Mouse (Mus musculus): ENCODE measurements around the gene Pnmt.

Gene Pnmt

DNA sequence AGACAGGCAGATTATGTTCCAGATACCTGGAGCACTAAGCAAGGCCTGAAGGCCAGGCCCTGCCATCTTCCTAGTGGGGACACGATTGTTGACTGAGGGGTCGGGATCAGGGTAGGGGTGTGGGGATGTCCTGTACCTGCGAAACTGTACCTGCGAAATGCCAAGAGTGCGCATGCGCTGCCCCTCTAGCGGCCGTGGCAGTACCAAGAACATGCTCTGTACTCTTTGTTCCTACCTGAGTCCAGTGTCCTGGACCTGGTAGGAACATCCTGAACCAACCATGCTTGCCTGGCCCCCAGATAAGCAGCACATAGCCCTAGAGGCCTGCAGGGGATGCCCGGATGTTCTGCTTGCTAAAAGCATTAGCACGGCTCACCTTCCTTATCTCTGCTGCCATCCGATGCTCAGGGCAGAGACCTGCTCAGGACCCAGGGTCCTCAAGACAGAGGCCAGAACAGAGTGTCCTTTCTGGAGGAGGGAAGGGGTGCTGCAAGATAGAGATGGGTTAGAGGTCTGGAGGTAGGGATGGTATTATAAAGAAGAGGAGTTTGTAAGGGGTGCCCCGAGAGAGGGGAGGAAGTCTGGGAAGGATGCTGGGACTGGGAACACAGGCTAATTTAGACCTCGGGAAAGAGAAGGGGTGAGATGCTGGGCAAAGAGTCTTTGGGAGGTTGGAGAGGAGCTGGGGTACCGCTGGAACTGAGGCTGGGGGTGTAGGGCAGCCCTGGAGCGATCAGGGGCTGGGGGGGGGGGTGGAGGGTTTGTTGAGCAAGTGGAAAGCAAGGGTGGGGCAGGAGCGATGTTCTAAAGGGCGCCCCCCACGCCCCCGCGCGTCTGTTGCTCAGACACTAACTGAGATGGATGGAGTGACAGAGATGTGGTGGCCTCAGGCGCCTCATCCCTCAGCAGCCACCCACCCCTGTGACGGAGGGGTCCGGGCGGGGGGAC lies at the start of gene Pnmt:
Gene Pnmt, plus strand, starts transcription at position 813 of the 948 bp plus-strand sequence.
- no peak for DNase-seq (ENCODE audit: low read depth, low spot score)

DNA sequence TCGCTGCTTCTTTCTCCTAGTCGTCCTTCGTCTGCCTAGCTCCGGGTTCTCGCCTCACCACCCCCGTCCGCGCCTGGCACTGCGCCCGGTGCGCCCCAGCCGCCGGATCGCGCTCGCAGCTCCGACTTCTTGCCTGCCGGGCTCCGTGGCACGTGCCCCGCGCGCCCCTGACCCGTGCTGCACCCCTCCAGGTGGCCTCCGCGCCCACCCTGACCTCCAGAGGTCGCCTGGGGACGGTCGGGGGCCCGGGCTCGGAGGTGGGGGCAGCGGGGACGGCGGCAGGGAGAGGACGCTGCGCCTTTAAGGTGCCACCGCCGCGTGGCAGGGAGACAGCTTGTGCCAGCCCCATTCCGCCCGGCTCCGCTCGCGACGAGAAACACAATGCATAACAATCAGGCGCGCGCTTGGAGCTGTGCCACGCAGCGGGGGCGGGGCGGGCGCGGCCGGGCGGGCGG lies 47.7 kb upstream of the Pnmt start:
- no peak for DNase-seq (ENCODE audit: low read depth, low spot score)

DNA sequence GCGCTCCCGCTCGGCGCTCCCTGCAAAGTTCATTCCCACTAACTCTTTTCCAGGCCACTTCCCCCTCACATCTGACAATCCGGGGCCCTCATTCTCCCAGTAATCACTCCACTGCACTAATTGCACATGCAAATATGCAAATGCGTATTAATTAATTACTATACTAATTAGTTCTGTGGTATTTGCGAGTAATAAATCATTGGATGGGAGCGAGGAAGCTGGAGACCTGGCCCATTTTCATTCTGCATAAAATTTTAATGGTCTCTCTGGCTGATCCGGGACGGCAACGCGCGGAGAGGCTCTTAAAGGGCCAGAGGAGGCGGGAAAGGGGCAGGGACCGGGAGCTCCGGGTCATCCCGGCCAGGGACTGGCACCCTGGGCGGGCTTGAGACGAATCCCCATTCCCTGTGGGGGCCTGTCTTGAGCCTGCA lies 47.2 kb upstream of the Pnmt start:
- no peak for DNase-seq (ENCODE audit: low read depth, low spot score)

DNA sequence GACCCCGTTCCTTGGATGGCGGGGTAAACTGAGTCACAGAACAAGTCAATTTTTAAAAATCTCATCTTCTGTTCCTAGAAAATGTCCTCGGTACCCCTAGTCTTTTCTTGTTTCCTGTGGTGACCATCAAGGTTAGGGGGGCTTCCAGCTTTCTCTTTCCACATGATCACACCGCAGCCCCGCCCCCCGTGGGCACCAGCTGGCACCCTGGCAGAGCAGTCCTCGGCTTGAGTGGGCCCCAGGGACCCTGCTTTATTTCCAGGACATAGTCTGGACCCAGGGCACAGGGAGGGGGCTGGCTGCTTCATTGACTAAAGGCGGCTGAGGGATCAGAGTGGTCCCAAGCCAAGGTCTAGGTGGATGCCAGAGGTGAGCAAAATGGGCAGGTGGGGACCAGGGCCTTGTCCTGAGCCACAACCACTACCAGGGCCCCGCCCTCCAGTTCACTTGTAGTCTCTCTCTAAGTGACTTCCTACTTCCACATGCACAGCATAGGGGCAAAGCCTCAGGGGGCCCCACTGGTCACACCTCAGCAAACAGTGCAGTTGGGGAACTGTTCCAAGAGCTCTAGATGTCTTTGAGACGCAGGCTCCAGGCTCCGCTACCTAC lies 46.5 kb upstream of the Pnmt start:
- no peak for DNase-seq (ENCODE audit: low read depth, low spot score)

DNA sequence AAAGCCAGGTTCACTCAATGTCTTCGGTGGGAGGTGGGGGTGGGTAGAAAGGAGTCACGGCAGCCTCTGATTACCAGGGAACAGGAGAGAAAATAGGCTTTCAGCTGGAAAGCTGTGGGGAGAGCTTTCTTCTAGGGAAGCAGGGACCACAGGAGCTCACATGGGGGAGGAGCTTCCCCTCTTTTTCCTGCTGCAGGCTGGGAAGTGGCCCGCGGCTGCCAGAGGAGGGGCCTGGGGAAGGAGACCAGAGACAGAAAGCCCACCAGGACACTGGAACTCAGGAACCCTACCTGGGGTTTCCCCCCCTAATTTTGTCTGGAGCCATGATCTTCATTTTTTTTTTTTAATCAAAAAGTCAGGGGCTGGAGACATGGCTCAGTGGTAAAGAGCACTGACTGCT lies 45.7 kb upstream of the Pnmt start:
- DNase-seq (ENCODE audit: low read depth, low spot score) = no peak

DNA sequence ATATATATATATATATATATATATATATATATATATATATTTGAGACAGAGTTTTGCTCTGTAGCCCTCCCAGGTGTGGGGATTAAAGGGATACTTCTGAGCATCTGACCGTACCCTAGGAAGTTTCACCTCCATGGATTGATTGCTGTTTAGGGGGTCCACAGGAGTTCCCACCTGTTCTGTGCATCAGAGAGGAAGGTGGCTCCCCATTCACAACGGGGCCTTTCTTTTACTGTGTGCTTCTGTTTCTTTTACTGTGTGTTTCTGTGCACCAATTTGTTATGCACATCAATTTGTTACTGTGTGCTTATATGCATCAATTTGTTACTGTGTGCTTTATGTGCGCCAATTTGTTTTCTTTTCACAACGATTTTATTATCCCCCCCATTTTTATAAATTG lies 45.1 kb upstream of the Pnmt start:
- no peak for DNase-seq (ENCODE audit: low read depth, low spot score)

DNA sequence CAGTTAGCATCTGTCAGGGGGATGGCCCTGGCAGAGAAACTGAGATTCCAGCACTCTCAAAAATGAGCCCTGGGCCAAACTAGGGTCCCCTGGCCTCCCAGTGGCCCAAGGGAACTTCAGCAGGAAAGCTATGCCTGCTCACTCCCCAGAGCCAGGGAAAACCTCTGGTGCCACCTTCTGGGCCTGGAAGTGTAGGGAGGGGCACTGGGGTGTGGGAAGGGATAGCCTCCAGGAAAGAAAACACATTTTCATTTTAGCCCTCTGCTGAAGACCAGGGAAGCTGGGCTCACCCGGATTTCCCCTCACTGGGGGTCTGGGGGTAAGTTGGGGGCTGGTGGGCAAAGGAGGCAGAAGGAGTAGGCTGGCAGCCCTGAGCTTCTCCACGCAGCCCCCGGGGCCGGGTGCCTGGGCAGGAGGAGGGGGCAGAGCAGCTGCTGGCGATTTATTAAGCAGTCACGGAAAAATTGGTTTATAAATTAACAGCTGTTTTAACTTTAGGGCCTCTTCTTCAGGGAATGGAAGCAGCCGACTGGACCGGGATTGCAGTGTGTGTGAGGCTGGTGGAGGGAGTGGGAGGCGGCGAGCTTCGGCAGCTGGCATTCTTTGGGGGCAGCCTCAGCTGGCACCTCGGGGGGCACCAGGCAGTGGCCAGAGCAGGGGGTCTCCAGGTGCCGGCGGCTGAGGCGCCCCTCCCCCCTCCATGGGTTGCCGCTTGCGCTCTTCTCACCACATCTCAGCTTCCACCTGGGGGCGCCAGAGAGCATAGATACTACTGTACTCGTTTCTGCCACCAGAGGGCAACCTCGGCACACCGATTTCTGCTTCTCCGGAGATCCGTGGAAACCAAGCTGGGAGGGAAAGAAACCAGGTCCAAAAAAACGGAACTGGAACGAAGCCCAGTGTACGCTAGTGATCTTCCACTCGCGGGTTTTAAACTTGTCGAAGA lies 44.0 kb upstream of the Pnmt start:
- DNase-seq (ENCODE audit: low read depth, low spot score) = peak; percentile 87

DNA sequence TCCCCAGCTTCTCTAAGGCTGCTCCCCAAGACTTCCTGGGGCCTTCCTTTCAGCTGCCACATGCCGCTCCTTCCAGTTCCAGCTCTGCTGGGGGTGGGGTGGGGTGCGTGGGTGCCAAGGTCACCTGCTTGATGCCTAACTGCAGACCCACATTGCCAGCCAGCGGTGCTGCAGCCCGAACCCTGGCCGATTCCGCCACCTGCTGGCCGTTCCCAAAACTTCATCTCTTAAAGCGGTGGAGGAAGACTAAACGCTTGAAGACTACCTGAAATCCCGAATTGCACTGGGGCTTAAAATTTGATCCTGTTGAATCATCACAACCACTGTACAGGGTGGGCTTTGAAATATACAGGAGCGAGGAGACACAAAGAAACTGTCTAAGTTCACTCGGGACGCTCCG lies 41.0 kb upstream of the Pnmt start:
- no peak for DNase-seq (ENCODE audit: low read depth, low spot score)

DNA sequence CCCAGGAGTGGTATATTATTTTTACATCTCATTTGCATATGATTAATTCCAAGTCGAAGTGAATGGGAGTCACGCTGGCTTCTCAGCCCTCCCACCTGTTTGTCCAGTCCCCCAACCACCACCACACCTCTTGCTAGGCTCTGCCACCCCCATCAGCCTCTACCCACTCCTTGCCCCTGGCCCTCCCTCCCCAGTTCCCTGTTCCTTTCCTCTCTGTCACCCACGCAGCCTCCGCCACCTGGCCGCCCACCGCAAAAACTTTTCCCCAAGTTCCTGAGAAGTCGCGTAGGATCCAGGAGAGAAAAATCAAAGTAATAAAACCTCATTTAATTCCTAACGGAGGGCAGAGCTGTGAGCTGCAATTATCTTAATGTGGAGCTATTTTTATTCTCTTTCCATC lies 40.1 kb upstream of the Pnmt start:
- DNase-seq (ENCODE audit: low read depth, low spot score) = no peak

DNA sequence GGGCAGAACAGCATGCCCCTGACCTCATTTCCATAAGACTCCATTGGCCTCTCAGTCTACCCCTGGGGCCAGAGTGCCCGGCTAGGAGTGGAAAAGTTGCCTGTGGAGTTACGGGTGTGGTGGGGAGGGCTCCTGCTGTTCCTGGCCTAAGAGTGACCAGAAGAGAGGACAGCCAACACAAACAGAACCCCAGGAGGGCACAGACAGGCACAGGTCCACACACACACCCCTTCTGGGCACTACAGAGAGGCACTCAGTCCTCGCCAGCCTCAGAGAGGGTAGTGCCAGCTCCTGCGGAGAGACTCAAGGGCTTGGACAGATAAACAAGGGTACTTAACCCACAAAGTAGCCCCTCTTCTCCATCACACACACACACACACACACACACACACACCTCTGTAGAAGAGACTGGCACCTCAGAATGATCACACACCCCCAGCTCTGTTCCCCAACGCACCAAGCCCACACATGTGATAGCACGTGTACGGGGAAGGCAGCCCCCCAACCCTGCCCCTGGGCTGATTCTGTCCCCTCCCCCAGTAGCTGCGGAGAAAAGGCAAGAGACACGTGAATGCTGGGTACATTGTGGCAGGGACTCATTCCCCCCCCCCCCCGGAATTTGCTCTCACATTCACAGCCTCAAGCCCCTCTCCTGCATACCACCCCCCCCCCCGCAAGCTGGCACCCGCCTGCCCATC lies 38.7 kb upstream of the Pnmt start:
- DNase-seq (ENCODE audit: low read depth, low spot score) = no peak

DNA sequence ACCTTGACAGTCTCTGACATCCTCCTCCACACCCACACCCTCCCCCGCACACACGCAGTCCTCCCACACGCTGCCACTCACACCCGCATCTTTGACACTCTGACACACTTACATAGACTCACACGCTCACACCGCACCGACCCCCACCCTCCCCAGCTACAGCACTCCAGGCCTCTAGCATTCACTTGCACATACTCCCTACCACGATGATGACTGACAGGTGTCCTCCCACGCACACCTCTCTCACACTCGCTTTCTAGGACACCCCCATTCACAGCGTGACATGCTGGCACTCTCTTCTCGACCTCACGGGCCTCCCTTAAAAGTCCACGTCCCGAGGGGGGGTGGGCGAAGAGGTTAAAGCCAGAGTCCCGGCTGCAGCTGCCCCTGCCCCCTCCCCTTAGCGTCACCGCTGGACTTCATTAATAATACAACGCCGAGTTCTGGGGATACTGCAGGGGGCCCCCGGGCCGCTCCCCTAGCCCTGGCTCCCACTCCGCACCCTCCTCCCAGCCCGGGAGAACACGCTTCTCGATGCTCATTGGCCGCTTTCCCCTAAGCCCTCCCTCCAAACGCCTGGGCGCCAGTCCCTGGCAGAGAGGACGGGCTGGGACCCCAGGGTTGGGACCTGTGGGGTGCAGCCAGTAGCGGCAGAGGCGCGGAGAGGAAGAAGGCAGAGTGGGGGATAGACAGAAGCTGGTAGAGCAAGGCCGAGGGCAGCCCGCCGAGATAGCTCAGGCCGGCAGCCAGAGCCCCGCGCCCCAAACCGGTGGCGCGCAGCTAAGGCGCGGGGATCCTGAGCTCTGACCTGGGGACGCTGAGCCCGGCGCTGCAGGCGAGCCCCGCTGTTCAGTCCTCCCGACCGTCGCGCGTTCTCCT lies 37.9 kb upstream of the Pnmt start, which contains the start of gene Ppp1r1b:
Gene Ppp1r1b, plus strand, starts transcription at position 322 of the 879 bp plus-strand sequence.
- DNase-seq (ENCODE audit: low read depth, low spot score) = no peak

DNA sequence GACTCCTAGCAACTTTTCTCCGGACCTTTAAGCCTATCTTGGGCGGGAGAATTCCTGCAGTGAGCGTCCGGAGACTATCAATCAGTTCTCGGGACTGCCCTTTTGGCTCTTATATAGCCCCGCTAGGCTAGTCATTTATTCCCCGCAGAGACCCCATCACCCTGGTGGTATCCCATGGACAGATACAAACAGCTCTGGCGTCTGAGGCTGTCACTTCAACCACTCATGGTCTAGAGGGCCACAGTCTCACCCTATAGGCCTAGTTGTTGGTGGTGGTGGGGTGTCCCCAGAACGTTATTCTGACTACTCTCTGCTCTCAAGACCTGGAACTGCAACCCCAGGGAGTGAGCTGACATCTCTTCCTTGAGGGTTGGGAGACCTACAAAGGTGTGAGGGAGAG lies 36.9 kb upstream of the Pnmt start:
- no peak for DNase-seq (ENCODE audit: low read depth, low spot score)

DNA sequence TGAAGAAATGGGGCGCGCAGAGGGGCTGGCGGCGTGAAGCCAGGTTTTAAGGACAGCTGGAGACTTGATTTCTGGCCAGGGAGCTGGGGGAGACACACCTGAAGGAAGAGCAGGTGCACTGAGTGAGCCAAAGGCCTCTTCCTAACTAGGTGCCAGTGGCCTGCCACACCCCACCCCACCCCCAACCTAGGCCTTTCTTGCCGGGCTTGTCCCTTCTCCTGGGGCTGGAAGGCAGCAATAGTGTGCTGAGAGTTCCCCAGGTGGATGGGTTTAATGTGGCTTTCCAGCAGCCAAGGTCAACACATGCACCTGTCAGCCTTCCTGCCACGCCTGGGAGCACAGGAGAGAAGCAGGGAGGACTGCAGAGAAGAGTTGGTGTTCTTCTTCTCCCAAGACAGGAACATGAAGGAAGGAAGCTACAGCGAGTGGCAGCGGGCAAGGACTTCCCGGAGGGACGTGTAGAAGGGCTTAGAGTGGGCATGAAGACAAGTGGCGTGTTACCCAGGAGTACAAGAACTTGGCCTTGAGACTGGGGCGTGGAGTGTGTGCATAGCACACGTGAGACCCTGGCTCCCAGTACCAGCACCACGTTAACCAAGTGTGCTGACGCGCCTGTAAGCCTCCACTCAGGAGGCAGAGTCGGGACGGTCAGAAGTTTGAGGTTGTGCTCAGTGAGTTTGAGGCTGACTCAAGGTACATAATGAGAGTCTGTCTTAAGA lies 33.8 kb upstream of the Pnmt start:
- no peak for DNase-seq (ENCODE audit: low read depth, low spot score)

DNA sequence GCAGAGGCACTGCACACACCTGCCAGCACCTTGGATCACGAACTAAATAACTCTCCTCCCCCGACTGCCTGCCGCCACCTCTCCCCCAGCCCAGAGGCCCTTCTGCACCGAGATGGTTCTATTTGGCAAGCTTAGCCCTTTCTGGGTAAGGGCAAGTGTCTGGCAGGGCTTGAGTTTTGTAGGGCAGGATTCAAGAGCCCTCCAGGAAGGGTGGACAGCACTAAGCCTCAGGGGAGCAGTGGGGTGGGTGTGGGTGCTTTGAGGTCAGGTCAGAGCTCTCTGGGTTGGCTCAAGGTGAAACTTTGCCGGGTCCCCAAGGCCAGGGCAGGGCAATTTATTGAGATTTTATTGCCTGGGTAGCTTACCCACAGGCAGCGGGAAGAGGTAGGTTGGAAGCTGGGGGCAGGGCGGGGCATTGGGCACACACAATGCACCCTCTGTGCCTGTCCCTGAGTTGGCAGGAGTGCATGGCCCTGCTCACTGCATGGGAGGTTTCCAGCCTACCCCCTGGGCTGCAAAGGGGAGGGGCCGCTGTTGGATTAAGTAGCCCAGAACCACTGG lies 32.5 kb upstream of the Pnmt start:
- no peak for DNase-seq (ENCODE audit: low read depth, low spot score)

DNA sequence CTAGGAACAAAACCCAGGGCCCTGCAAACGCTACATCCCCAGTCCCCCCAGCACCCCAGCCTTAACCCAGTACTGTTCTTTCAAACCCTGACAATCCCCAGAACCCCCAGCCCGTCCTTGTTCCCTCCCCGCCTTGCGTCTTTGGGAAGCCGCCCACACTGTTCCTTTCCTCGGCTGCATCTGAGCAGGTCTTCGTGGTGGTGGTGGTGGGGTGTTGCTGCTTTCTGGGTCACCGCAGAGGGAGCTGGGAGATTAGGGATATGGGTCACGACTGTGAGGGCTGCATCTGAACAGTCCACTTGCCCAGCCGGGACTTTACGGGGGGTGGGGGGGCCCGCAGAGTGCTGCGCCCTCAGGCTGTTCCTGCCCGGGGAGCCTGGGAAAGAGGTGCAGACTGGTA lies 31.8 kb upstream of the Pnmt start:
- no peak for DNase-seq (ENCODE audit: low read depth, low spot score)

DNA sequence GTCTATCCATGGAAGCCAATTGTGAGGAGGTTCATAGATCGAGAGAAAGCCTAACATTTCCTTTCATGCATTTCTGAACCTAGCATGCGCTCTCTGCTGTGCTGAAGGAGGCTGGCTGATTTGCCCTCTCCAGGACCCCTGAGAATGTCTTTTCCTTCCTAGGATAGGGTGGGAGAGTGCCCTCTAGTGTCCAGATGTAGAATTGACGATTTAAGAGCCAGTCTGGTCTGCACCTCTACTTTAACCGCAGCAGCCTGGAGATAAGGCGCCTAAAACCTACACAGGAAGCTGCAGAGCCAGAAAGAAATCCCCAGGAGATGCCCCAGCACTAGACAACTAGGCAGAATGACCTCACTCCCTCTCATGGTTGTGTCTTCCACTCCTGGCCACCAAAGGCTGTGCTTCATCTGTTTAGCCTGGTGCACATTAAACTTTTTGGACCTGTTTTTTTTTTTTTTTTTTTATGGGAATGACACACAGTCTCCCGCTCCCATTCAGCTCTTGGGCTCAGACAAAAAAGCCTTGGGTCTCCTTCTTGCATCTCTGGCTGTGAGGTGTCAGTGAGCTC lies 30.4 kb upstream of the Pnmt start:
- DNase-seq (ENCODE audit: low read depth, low spot score) = peak; percentile 65

DNA sequence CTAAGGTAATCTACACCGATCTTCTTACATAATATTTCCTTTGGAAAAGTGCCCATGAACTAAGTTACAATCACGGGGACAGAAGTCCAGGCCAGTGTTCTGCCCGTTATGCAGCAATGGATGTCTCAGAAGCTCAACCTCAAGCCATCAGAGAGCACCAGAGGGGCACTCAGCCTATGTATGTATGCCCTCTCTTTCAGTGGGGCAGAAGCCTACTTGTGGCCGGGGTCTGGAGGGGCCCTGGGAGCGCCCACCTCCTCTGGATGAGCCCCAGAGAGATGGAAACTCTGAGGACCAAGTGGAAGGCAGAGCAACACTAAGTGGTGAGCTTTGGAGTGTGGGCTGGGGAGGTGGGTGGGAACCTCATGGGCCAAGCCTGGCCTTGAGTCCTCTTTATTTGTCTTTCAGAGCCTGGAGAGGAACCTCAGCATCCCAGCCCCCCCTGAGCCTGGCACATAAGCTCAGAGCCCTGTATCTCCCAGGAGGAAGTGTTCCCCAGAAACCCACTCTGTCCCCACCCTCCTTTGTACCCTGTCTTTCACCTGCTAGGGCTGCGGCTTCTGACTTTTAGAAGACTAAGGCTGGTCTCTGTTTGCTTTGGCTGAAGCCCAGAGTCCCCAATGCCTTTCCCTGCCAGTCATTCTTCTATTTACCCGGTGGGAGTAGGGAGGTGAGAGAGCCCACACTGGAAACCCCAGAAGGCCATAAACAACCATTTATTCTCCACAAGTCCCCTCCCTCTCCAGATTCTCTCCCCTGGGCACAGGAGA lies 29.4 kb upstream of the Pnmt start:
- no peak for DNase-seq (ENCODE audit: low read depth, low spot score)

All from retina, postnatal 7 days (tissue).